ENCODE assay signal across 8 mouse cellular contexts in genomic region chr11:60776107-60776828, GRCm38 (mm10). TPM values are rescaled to one million over a fixed set of nuclear protein-coding genes. Genes with fewer than 3 reads are reported as not detected.
DNase-seq lines count a peak whose midpoint lies in the region; ATAC-seq and TF ChIP-seq lines count a peak whose summit lies in the region.

No protein-coding gene starts in this region.

- peaks cover 31% of the 10 kb centered on the region for H3K36me3 ChIP-seq in kidney, embryonic 15.5 days
- H3K36me3 ChIP-seq in embryonic facial prominence, embryonic 11.5 days (replicated peaks; ENCODE audit: control insufficient read depth, insufficient read depth, low read depth, low read length) = no peaks in the 10 kb centered on the region; the same call in 1 of the 2 replicates
- peaks cover 8% of the 10 kb centered on the region for H3K36me3 ChIP-seq in intestine, embryonic 14.5 days (ENCODE audit: control insufficient read depth, insufficient read depth, low read length)
- peaks cover 11% of the 10 kb centered on the region for H3K36me3 ChIP-seq in midbrain, postnatal 0 days (ENCODE audit: insufficient read depth, low read length)

- TF ChIP-seq CTCF in midbrain, postnatal 0 days (IDR thresholded peaks at IDR 0.05) = no peak

- H3K27ac ChIP-seq in kidney, embryonic 15.5 days = peak overlapping the region; percentile 95
- H3K27ac ChIP-seq in embryonic facial prominence, embryonic 11.5 days (replicated peaks; ENCODE audit: low read depth, low read length) = no peak overlapping the region
- H3K27ac ChIP-seq in intestine, embryonic 14.5 days (ENCODE audit: low read depth) = peak overlapping the region; percentile 89
- H3K27ac ChIP-seq in midbrain, postnatal 0 days (ENCODE audit: low read depth, low read length) = peak overlapping the region; percentile 79; the same call in 1 of the 2 replicates

- peak overlapping the region; percentile 79 for H3K9ac ChIP-seq in kidney, embryonic 15.5 days
- H3K9ac ChIP-seq in embryonic facial prominence, embryonic 11.5 days (replicated peaks; ENCODE audit: low read length) = peak overlapping the region; percentile 83
- H3K9ac ChIP-seq in intestine, embryonic 14.5 days (ENCODE audit: low read length) = peak overlapping the region; percentile 83
- H3K9ac ChIP-seq in midbrain, postnatal 0 days (replicated peaks; ENCODE audit: low read length, poor library complexity, severe bottlenecking) = peak overlapping the region; percentile 82

- no peak for ATAC-seq in kidney, embryonic 15.5 days (replicated peaks; ENCODE audit: low FRiP score)
- ATAC-seq in embryonic facial prominence, embryonic 11.5 days (replicated peaks; ENCODE audit: insufficient number of reproducible peaks, low FRiP score, low TSS enrichment, low read depth) = no peak
- no peak for ATAC-seq in intestine, embryonic 14.5 days (replicated peaks; ENCODE audit: low FRiP score, low TSS enrichment, low read depth)
- no peak for ATAC-seq in midbrain, postnatal 0 days (ENCODE audit: low FRiP score)

- H3K4me3 ChIP-seq in kidney, embryonic 15.5 days (replicated peaks) = peak overlapping the region; percentile 92
- peak overlapping the region; percentile 70 for H3K4me3 ChIP-seq in embryonic facial prominence, embryonic 11.5 days (ENCODE audit: low read depth, low read length)
- peak overlapping the region; percentile 96 for H3K4me3 ChIP-seq in intestine, embryonic 14.5 days (ENCODE audit: low read depth, low read length)
- H3K4me3 ChIP-seq in midbrain, postnatal 0 days (ENCODE audit: low read depth, low read length) = peak overlapping the region; percentile 79

- no peaks in the 10 kb centered on the region for H3K9me3 ChIP-seq in kidney, embryonic 15.5 days (replicated peaks)
- H3K9me3 ChIP-seq in embryonic facial prominence, embryonic 11.5 days (replicated peaks; ENCODE audit: control insufficient read depth, low read length) = no peaks in the 10 kb centered on the region
- no peaks in the 10 kb centered on the region for H3K9me3 ChIP-seq in intestine, embryonic 14.5 days (ENCODE audit: control insufficient read depth, low read length)
- H3K9me3 ChIP-seq in midbrain, postnatal 0 days (ENCODE audit: low read length) = no peaks in the 10 kb centered on the region

- WGBS in kidney, embryonic 15.5 days = 2% methylated on average over 17 of the region's 17 CpGs
- 6% methylated on average over 17 of the region's 17 CpGs for WGBS in embryonic facial prominence, embryonic 11.5 days
- 4% methylated on average over 17 of the region's 17 CpGs for whole genome bisulfite sequencing in intestine, embryonic 14.5 days
- WGBS in midbrain, postnatal 0 days = 6% methylated on average over 17 of the region's 17 CpGs

- peaks cover 52% of the 10 kb centered on the region for H3K4me1 ChIP-seq in kidney, embryonic 15.5 days
- no peaks in the 10 kb centered on the region; the same call in 1 of the 2 replicates for H3K4me1 ChIP-seq in embryonic facial prominence, embryonic 11.5 days (ENCODE audit: control insufficient read depth, insufficient read depth, low read length)
- H3K4me1 ChIP-seq in intestine, embryonic 14.5 days (replicated peaks; ENCODE audit: control insufficient read depth, insufficient read depth, low read length) = peaks cover 45% of the 10 kb centered on the region
- peaks cover 37% of the 10 kb centered on the region for H3K4me1 ChIP-seq in midbrain, postnatal 0 days (ENCODE audit: insufficient read depth, low read length)

- no peaks in the 10 kb centered on the region for H3K27me3 ChIP-seq in kidney, embryonic 15.5 days
- H3K27me3 ChIP-seq in embryonic facial prominence, embryonic 11.5 days (ENCODE audit: control insufficient read depth, insufficient read depth, low read length) = no peaks in the 10 kb centered on the region
- H3K27me3 ChIP-seq in intestine, embryonic 14.5 days (replicated peaks; ENCODE audit: control insufficient read depth, insufficient read depth, low read length) = no peaks in the 10 kb centered on the region
- H3K27me3 ChIP-seq in midbrain, postnatal 0 days (ENCODE audit: insufficient read depth, low read length) = no peaks in the 10 kb centered on the region

- H3K4me2 ChIP-seq in kidney, embryonic 15.5 days = peak overlapping the region; percentile 86
- H3K4me2 ChIP-seq in embryonic facial prominence, embryonic 11.5 days (ENCODE audit: low read depth, low read length) = peak overlapping the region; percentile 62
- peak overlapping the region; percentile 85 for H3K4me2 ChIP-seq in intestine, embryonic 14.5 days (ENCODE audit: low read length)
- H3K4me2 ChIP-seq in midbrain, postnatal 0 days (ENCODE audit: low read depth, low read length, poor library complexity, severe bottlenecking) = peak overlapping the region; percentile 92

- DNase-seq in kidney, postnatal 36 days = no peak
- no peak for DNase-seq in embryonic facial prominence, embryonic 11.5 days (ENCODE audit: low spot score)
- DNase-seq in intestine, embryonic 14.5 days (ENCODE audit: low spot score) = no peak
- no peak for DNase-seq in midbrain, postnatal 0 days (ENCODE audit: low spot score)
- no peak for DNase-seq in spleen, postnatal 36 days (ENCODE audit: low spot score in 2 of 2)
- DNase-seq in adrenal gland, postnatal 36 days = no peak
- DNase-seq in layer of hippocampus, adult 11-12 months (ENCODE audit: low spot score) = no peak

RNA-seq across cellular contexts. Expression of gene Top3a, which starts 0.9 kb away (rescaled TPM):
- polyA plus RNA-seq in kidney, embryonic 15.5 days (2015; fragmentation: Nextera tagmentation; extraction: Ambion mirVana) = 17.3 TPM in 2 replicates
- 18.5 and 20.5 TPM in 2 replicates for polyA plus RNA-seq in embryonic facial prominence, embryonic 11.5 days (2014; fragmentation: Nextera tagmentation; extraction: Ambion mirVana)
- polyA plus RNA-seq in intestine, embryonic 14.5 days (2014; fragmentation: Nextera tagmentation; extraction: Ambion mirVana) = 13.4 and 16.1 TPM in 2 replicates
- total RNA-seq in midbrain, postnatal 0 days (2014; rRNA removed) = 8.1 and 10.9 TPM in 2 replicates
- 3.6 and 4.1 TPM in 2 replicates for polyA plus RNA-seq in midbrain, postnatal 0 days (2015; fragmentation: Nextera tagmentation; extraction: Ambion mirVana)
- total RNA-seq in adrenal gland, postnatal 36 days (2021) = 10 to 100 TPM in 1 of 2 experiments, 1 to 10 TPM in 1; 6.5 to 10.7 TPM

RNA-seq across cellular contexts. Expression of gene Smcr8, which starts 1.1 kb away (rescaled TPM):
- 6.3 and 6.8 TPM in 2 replicates for polyA plus RNA-seq in kidney, embryonic 15.5 days (2015; fragmentation: Nextera tagmentation; extraction: Ambion mirVana)
- polyA plus RNA-seq in embryonic facial prominence, embryonic 11.5 days (2014; fragmentation: Nextera tagmentation; extraction: Ambion mirVana) = 8.9 and 9.9 TPM in 2 replicates
- polyA plus RNA-seq in intestine, embryonic 14.5 days (2014; fragmentation: Nextera tagmentation; extraction: Ambion mirVana) = 8.2 and 9.2 TPM in 2 replicates
- total RNA-seq in midbrain, postnatal 0 days (2014; rRNA removed) = 14.2 and 18.1 TPM in 2 replicates
- polyA plus RNA-seq in midbrain, postnatal 0 days (2015; fragmentation: Nextera tagmentation; extraction: Ambion mirVana) = 3.6 and 4.0 TPM in 2 replicates
- total RNA-seq in adrenal gland, postnatal 36 days (2021) = 10 to 100 TPM; 23.7 to 24.9 TPM

RNA-seq across cellular contexts. Expression of gene Shmt1, which starts 35.2 kb away (rescaled TPM):
- 72.5 and 79.3 TPM in 2 replicates for polyA plus RNA-seq in kidney, embryonic 15.5 days (2015; fragmentation: Nextera tagmentation; extraction: Ambion mirVana)
- 59.1 and 63.0 TPM in 2 replicates for polyA plus RNA-seq in embryonic facial prominence, embryonic 11.5 days (2014; fragmentation: Nextera tagmentation; extraction: Ambion mirVana)
- polyA plus RNA-seq in intestine, embryonic 14.5 days (2014; fragmentation: Nextera tagmentation; extraction: Ambion mirVana) = 94.7 and 102 TPM in 2 replicates
- total RNA-seq in midbrain, postnatal 0 days (2014; rRNA removed) = 5.6 and 6.5 TPM in 2 replicates
- 3.1 and 3.7 TPM in 2 replicates for polyA plus RNA-seq in midbrain, postnatal 0 days (2015; fragmentation: Nextera tagmentation; extraction: Ambion mirVana)
- 10 to 100 TPM; 40.4 to 80.2 TPM for total RNA-seq in adrenal gland, postnatal 36 days (2021)

RNA-seq across cellular contexts. Expression of gene Mief2, which starts 48.1 kb away (rescaled TPM):
- polyA plus RNA-seq in kidney, embryonic 15.5 days (2015; fragmentation: Nextera tagmentation; extraction: Ambion mirVana) = 15.7 TPM in 2 replicates
- polyA plus RNA-seq in embryonic facial prominence, embryonic 11.5 days (2014; fragmentation: Nextera tagmentation; extraction: Ambion mirVana) = 11.6 and 14.1 TPM in 2 replicates
- polyA plus RNA-seq in intestine, embryonic 14.5 days (2014; fragmentation: Nextera tagmentation; extraction: Ambion mirVana) = 11.4 and 11.8 TPM in 2 replicates
- 36.6 and 37.9 TPM in 2 replicates for total RNA-seq in midbrain, postnatal 0 days (2014; rRNA removed)
- 24.0 and 25.3 TPM in 2 replicates for polyA plus RNA-seq in midbrain, postnatal 0 days (2015; fragmentation: Nextera tagmentation; extraction: Ambion mirVana)
- total RNA-seq in adrenal gland, postnatal 36 days (2021) = 10 to 100 TPM; 27.7 to 38.1 TPM

RNA-seq across cellular contexts. Expression of gene Flii, which starts 49.2 kb away (rescaled TPM):
- 78.1 and 79.0 TPM in 2 replicates for polyA plus RNA-seq in kidney, embryonic 15.5 days (2015; fragmentation: Nextera tagmentation; extraction: Ambion mirVana)
- 50.5 and 56.9 TPM in 2 replicates for polyA plus RNA-seq in embryonic facial prominence, embryonic 11.5 days (2014; fragmentation: Nextera tagmentation; extraction: Ambion mirVana)
- 87.2 and 91.8 TPM in 2 replicates for polyA plus RNA-seq in intestine, embryonic 14.5 days (2014; fragmentation: Nextera tagmentation; extraction: Ambion mirVana)
- 64.9 and 92.7 TPM in 2 replicates for total RNA-seq in midbrain, postnatal 0 days (2014; rRNA removed)
- 42.7 and 46.0 TPM in 2 replicates for polyA plus RNA-seq in midbrain, postnatal 0 days (2015; fragmentation: Nextera tagmentation; extraction: Ambion mirVana)
- 100 to 1,000 TPM; 137 to 162 TPM for total RNA-seq in adrenal gland, postnatal 36 days (2021)

Comparison
In these comparisons a context has a peak if more than half of its experiments do, and no peak if none do; other contexts are left out.
1. RNA of gene Shmt1, which starts 35.2 kb away (polyA plus RNA-seq): 94.7 to 102 TPM in intestine, embryonic 14.5 days, 72.5 to 79.3 TPM in kidney, embryonic 15.5 days and 59.1 to 63.0 TPM in embryonic facial prominence, embryonic 11.5 days; 3.1 to 3.7 TPM in midbrain, postnatal 0 days; every median in the first group is over 10 times any median in the second.
2. Peak in every context shown above with its lines, with median percentiles within 50 percentile points of each other: H3K4me2 ChIP-seq, H3K4me3 ChIP-seq and H3K9ac ChIP-seq.